Mouse (Mus musculus) 3134 (cell line): ENCODE results near the gene Fndc3b.

Experiments
- DNase-seq: peaks from one replicate; pipeline ENCODE4 v3.0.0-alpha.2; 2011; ENCODE audit warnings: low spot score; ENCODE audit not compliant: insufficient read length; ENCODE audit errors: extremely low read depth

The Fndc3b gene

GRCm38 (mm10) chr3:27624974-27625591, 86.0 kb downstream of the Fndc3b start:
- peak; percentile 67 for DNase-seq

- DNase-seq, result no peak
Observed at GRCm38 (mm10) chr3:27622451-27622850, 88.7 kb downstream of the Fndc3b start.

- no peak for DNase-seq
Observed at GRCm38 (mm10) chr3:27621176-27621575, 89.9 kb downstream of the Fndc3b start.

- no peak for DNase-seq
Observed at GRCm38 (mm10) chr3:27617733-27618132, 93.4 kb downstream of the Fndc3b start.

GRCm38 (mm10) chr3:27617237-27617499, 93.9 kb downstream of the Fndc3b start:
- no peak for DNase-seq

GRCm38 (mm10) chr3:27616421-27617236, 94.5 kb downstream of the Fndc3b start:
- peak; percentile 29 for DNase-seq

- DNase-seq, result no peak
Observed at GRCm38 (mm10) chr3:27615479-27615878, 95.6 kb downstream of the Fndc3b start.

GRCm38 (mm10) chr3:27613828-27614227, 97.3 kb downstream of the Fndc3b start:
- DNase-seq, result no peak

GRCm38 (mm10) chr3:27613011-27613410, 98.1 kb downstream of the Fndc3b start:
- DNase-seq, result no peak

- DNase-seq, result no peak
Observed at GRCm38 (mm10) chr3:27611986-27612385, 99.1 kb downstream of the Fndc3b start.

- DNase-seq, result no peak
Observed at GRCm38 (mm10) chr3:27610547-27610946, 100.6 kb downstream of the Fndc3b start.

GRCm38 (mm10) chr3:27610089-27610488, 101.0 kb downstream of the Fndc3b start:
- DNase-seq, result no peak

GRCm38 (mm10) chr3:27607796-27608151, 103.3 kb downstream of the Fndc3b start:
- peak; percentile 72 for DNase-seq

- peak; percentile 67 for DNase-seq
Observed at GRCm38 (mm10) chr3:27607081-27607795, 103.9 kb downstream of the Fndc3b start.

GRCm38 (mm10) chr3:27606626-27607025, 104.5 kb downstream of the Fndc3b start:
- DNase-seq, result no peak

GRCm38 (mm10) chr3:27605613-27606012, 105.5 kb downstream of the Fndc3b start:
- no peak for DNase-seq

- DNase-seq, result no peak
Observed at GRCm38 (mm10) chr3:27605081-27605480, 106.0 kb downstream of the Fndc3b start.

GRCm38 (mm10) chr3:27604629-27605028, 106.5 kb downstream of the Fndc3b start:
- DNase-seq, result no peak

- no peak for DNase-seq
Observed at GRCm38 (mm10) chr3:27603905-27604620, 107.0 kb downstream of the Fndc3b start.

- no peak for DNase-seq
Observed at GRCm38 (mm10) chr3:27600645-27601044, 110.5 kb downstream of the Fndc3b start.

- no peak for DNase-seq
Observed at GRCm38 (mm10) chr3:27600197-27600596, 110.9 kb downstream of the Fndc3b start.
